Mouse (Mus musculus): ENCODE measurements at regions not wholly inside any gene's neighbourhood (a gene's known extent, or its start where the extent isn't known, plus 50 kb on each side); places are given as distances from the start of the nearest gene placed in this dataset.
"Not testable (repeated sequence)": the region's sequence is repeated elsewhere in the genome, so short reads cannot be mapped to it uniquely, and the experiment has no call there.

- DNase-seq (ENCODE audit: low read depth, low spot score) = peak; percentile 55
These were observed 174.6 kb downstream of the Eepd1 start for GRCm38 (mm10) chr9:25655767-25656513.

- DNase-seq (ENCODE audit: low read depth, low spot score) = no peak
These were observed 175.2 kb downstream of the Eepd1 start for GRCm38 (mm10) chr9:25656534-25656933.

- DNase-seq (ENCODE audit: low read depth, low spot score) = no peak
These were observed 202.4 kb downstream of the Eepd1 start for GRCm38 (mm10) chr9:25683635-25684333.

GRCm38 (mm10) chr9:25693632-25694031 is 212.3 kb downstream of the Eepd1 start:
- peak; percentile 16 for DNase-seq (ENCODE audit: low read depth, low spot score)

- no peak for DNase-seq (ENCODE audit: low read depth, low spot score)
These were observed 213.7 kb downstream of the Eepd1 start for GRCm38 (mm10) chr9:25695018-25695417.

GRCm38 (mm10) chr9:25713636-25714035 is 232.3 kb downstream of the Eepd1 start:
- peak; percentile 32 for DNase-seq (ENCODE audit: low read depth, low spot score)

- no peak for DNase-seq (ENCODE audit: low read depth, low spot score)
These were observed 262.8 kb downstream of the Eepd1 start for GRCm38 (mm10) chr9:25744162-25744561.

GRCm38 (mm10) chr9:25751138-25751537 is 269.8 kb downstream of the Eepd1 start:
- no peak for DNase-seq (ENCODE audit: low read depth, low spot score)

- no peak for DNase-seq (ENCODE audit: low read depth, low spot score)
These were observed 292.6 kb downstream of the Eepd1 start for GRCm38 (mm10) chr9:25773899-25774298.

- DNase-seq (ENCODE audit: low read depth, low spot score) = no peak
These were observed 301.3 kb downstream of the Eepd1 start for GRCm38 (mm10) chr9:25782631-25783030.

- no peak for DNase-seq (ENCODE audit: low read depth, low spot score)
These were observed 314.0 kb downstream of the Eepd1 start for GRCm38 (mm10) chr9:25795142-25795910.

GRCm38 (mm10) chr9:25809562-25809961 is 328.2 kb downstream of the Eepd1 start:
- DNase-seq (ENCODE audit: low read depth, low spot score) = no peak

- DNase-seq (ENCODE audit: low read depth, low spot score) = peak; percentile 8
These were observed 351.9 kb downstream of the Eepd1 start for GRCm38 (mm10) chr9:25833295-25833694.

GRCm38 (mm10) chr9:25849914-25850313 is 368.6 kb downstream of the Eepd1 start:
- DNase-seq (ENCODE audit: low read depth, low spot score) = not testable (repeated sequence)

GRCm38 (mm10) chr9:25850608-25851007 is 369.3 kb downstream of the Eepd1 start:
- DNase-seq (ENCODE audit: low read depth, low spot score) = not testable (repeated sequence)

GRCm38 (mm10) chr9:25854545-25854944 is 373.2 kb downstream of the Eepd1 start:
- no peak for DNase-seq (ENCODE audit: low read depth, low spot score)

- DNase-seq (ENCODE audit: low read depth, low spot score) = no peak
These were observed 388.9 kb downstream of the Eepd1 start for GRCm38 (mm10) chr9:25870260-25870659.

- DNase-seq (ENCODE audit: low read depth, low spot score) = peak; percentile 55
These were observed 415.1 kb downstream of the Eepd1 start for GRCm38 (mm10) chr9:25896333-25896905.
